Mouse (Mus musculus) cerebellum, adult 11-12 months (tissue): ENCODE measurements around the gene Gm21943.
"Not testable (repeated sequence)": the region's sequence is repeated elsewhere in the genome, so short reads cannot be mapped to it uniquely, and the experiment has no call there.

ENCODE experiments used
- DNase-seq: peaks from one replicate; pipeline ENCODE4 v3.0.0; 2022

Gene Gm21943

GRCm38 (mm10) chrY:57533644-57534043 lies at the start of gene Gm21943:
Gene Gm21943 (minus strand): TSS chrY:57533744.
- DNase-seq: not testable (repeated sequence)
